Mouse (Mus musculus): ENCODE results near the gene Gart. TPM values are rescaled to one million over a fixed set of nuclear protein-coding genes. Genes with fewer than 3 reads are reported as not detected.
A peak's percentile ranks its signal among the peaks of the same experiment; 100 is the strongest.

Gart gene
- polyA plus RNA-seq, 1 experiment from 2014 or later = 33.4 TPM

- H3K4me2 ChIP-seq (ENCODE audit: low read depth, low read length) = no peak overlapping the region
- no peak overlapping the region for H3K9ac ChIP-seq (replicated peaks)
- DNase-seq = no peak
- 85% methylated on average over 9 of the region's 9 CpGs for WGBS (ENCODE audit: insufficient replicate concordance)
- no peaks in the 10 kb centered on the region for H3K27me3 ChIP-seq (ENCODE audit: insufficient read depth, low read length)
- no peak for ATAC-seq
- H3K27ac ChIP-seq (ENCODE audit: low read depth) = no peak overlapping the region
- peaks cover 69% of the 10 kb centered on the region for H3K36me3 ChIP-seq (replicated peaks; ENCODE audit: insufficient read depth, low read length)
- no peaks in the 10 kb centered on the region for H3K9me3 ChIP-seq (ENCODE audit: low read length)
- H3K4me3 ChIP-seq (ENCODE audit: low read depth, low read length) = no peak overlapping the region
- H3K4me1 ChIP-seq (ENCODE audit: insufficient read depth) = 0 out of 2 replicates have a peak, but pooled peaks cover under 1% of the 10 kb centered on the region
- TF ChIP-seq CTCF (IDR thresholded peaks at IDR 0.05; ENCODE audit: low read depth) (no peak), EP300 (IDR thresholded peaks at IDR 0.05; ENCODE audit: low read depth) (no peak)
Measured at GRCm38 (mm10) chr16:91623074-91623473, 23.7 kb downstream of the Gart start.

GRCm38 (mm10) chr16:91620991-91621390, 25.8 kb downstream of the Gart start:
- peaks cover 52% of the 10 kb centered on the region for H3K36me3 ChIP-seq (replicated peaks; ENCODE audit: insufficient read depth, low read length)
- no peak overlapping the region for H3K4me2 ChIP-seq (ENCODE audit: low read depth, low read length)
- 86% methylated on average over 11 of the region's 11 CpGs for WGBS (ENCODE audit: insufficient replicate concordance)
- no peaks in the 10 kb centered on the region for H3K9me3 ChIP-seq (ENCODE audit: low read length)
- H3K4me1 ChIP-seq (ENCODE audit: insufficient read depth) = 0 out of 2 replicates have a peak, but pooled peaks cover 2% of the 10 kb centered on the region
- TF ChIP-seq CTCF (IDR thresholded peaks at IDR 0.05; ENCODE audit: low read depth) (no peak), EP300 (IDR thresholded peaks at IDR 0.05; ENCODE audit: low read depth) (no peak)
- DNase-seq = no peak
- ATAC-seq = no peak
- no peak overlapping the region for H3K4me3 ChIP-seq (ENCODE audit: low read depth, low read length)
- H3K9ac ChIP-seq (replicated peaks) = no peak overlapping the region
- no peak overlapping the region for H3K27ac ChIP-seq (ENCODE audit: low read depth)
- no peaks in the 10 kb centered on the region for H3K27me3 ChIP-seq (ENCODE audit: insufficient read depth, low read length)

- no peak overlapping the region for H3K4me3 ChIP-seq (ENCODE audit: low read depth, low read length)
- ATAC-seq (no peak), DNase-seq (peak; percentile 34)
- H3K9ac ChIP-seq (replicated peaks) = no peak overlapping the region
- no peak for TF ChIP-seq EP300 (IDR thresholded peaks at IDR 0.05; ENCODE audit: low read depth)
- no peak for TF ChIP-seq CTCF (IDR thresholded peaks at IDR 0.05; ENCODE audit: low read depth)
- 0 out of 2 replicates have a peak, but pooled peaks cover 2% of the 10 kb centered on the region for H3K4me1 ChIP-seq (ENCODE audit: insufficient read depth)
- 82% methylated on average over 5 of the region's 5 CpGs for WGBS (ENCODE audit: insufficient replicate concordance)
- no peak overlapping the region for H3K27ac ChIP-seq (ENCODE audit: low read depth)
- no peak overlapping the region for H3K4me2 ChIP-seq (ENCODE audit: low read depth, low read length)
- no peaks in the 10 kb centered on the region for H3K9me3 ChIP-seq (ENCODE audit: low read length)
- no peaks in the 10 kb centered on the region for H3K27me3 ChIP-seq (ENCODE audit: insufficient read depth, low read length)
- H3K36me3 ChIP-seq (replicated peaks; ENCODE audit: insufficient read depth, low read length) = peaks cover 45% of the 10 kb centered on the region
Measured at GRCm38 (mm10) chr16:91620185-91620584, 26.6 kb downstream of the Gart start.

- WGBS (ENCODE audit: insufficient replicate concordance) = 10% methylated on average over 39 of the region's 39 CpGs
- H3K36me3 ChIP-seq (replicated peaks; ENCODE audit: insufficient read depth, low read length) = peaks cover 33% of the 10 kb centered on the region
- peak within 1 kb of the TSS; percentile 1; the same call in 1 of the 2 replicates for H3K27ac ChIP-seq (ENCODE audit: low read depth)
- TF ChIP-seq CTCF (IDR thresholded peaks at IDR 0.05; ENCODE audit: low read depth) = no peak
- no peak for TF ChIP-seq EP300 (IDR thresholded peaks at IDR 0.05; ENCODE audit: low read depth)
- 0 out of 2 replicates have a peak, but pooled peaks cover 2% of the 10 kb centered on the region for H3K4me1 ChIP-seq (ENCODE audit: insufficient read depth)
- peak within 1 kb of the TSS; percentile 73 for H3K4me2 ChIP-seq (ENCODE audit: low read depth, low read length)
- no peaks in the 10 kb centered on the region for H3K9me3 ChIP-seq (ENCODE audit: low read length)
- peak within 1 kb of the TSS; percentile 50 for H3K4me3 ChIP-seq (ENCODE audit: low read depth, low read length)
- H3K9ac ChIP-seq (replicated peaks) = peak within 1 kb of the TSS; percentile 49
- ATAC-seq (peak; percentile 94), DNase-seq (peak; percentile 86)
- no peaks in the 10 kb centered on the region for H3K27me3 ChIP-seq (ENCODE audit: insufficient read depth, low read length)
Measured at GRCm38 (mm10) chr16:91618511-91619501, 27.9 kb downstream of the Gart start, which contains the start of gene Dnajc28. Gene Dnajc28 (minus strand): TSS chr16:91619026.

GRCm38 (mm10) chr16:91614552-91614951, 32.2 kb downstream of the Gart start:
- 74% methylated on average over 6 of the region's 6 CpGs for WGBS (ENCODE audit: insufficient replicate concordance)
- no peaks in the 10 kb centered on the region for H3K27me3 ChIP-seq (ENCODE audit: insufficient read depth, low read length)
- H3K36me3 ChIP-seq (replicated peaks; ENCODE audit: insufficient read depth, low read length) = no peaks in the 10 kb centered on the region
- 0 out of 2 replicates have a peak, but pooled peaks cover 2% of the 10 kb centered on the region for H3K4me1 ChIP-seq (ENCODE audit: insufficient read depth)
- no peaks in the 10 kb centered on the region for H3K9me3 ChIP-seq (ENCODE audit: low read length)
- no peak overlapping the region for H3K4me2 ChIP-seq (ENCODE audit: low read depth, low read length)
- ATAC-seq (no peak), DNase-seq (no peak)
- no peak overlapping the region for H3K4me3 ChIP-seq (ENCODE audit: low read depth, low read length)
- H3K27ac ChIP-seq (ENCODE audit: low read depth) = no peak overlapping the region
- H3K9ac ChIP-seq (replicated peaks) = no peak overlapping the region
- TF ChIP-seq EP300 (IDR thresholded peaks at IDR 0.05; ENCODE audit: low read depth) = no peak

- ATAC-seq = no peak
- H3K36me3 ChIP-seq (replicated peaks; ENCODE audit: insufficient read depth, low read length) = no peaks in the 10 kb centered on the region
- H3K9ac ChIP-seq (replicated peaks) = no peak overlapping the region
- H3K4me2 ChIP-seq (ENCODE audit: low read depth, low read length) = peak overlapping the region; percentile 11; the same call in 1 of the 2 replicates
- WGBS (ENCODE audit: insufficient replicate concordance) = 83% methylated on average over 5 of the region's 5 CpGs
- H3K9me3 ChIP-seq (ENCODE audit: low read length) = no peaks in the 10 kb centered on the region
- no peaks in the 10 kb centered on the region for H3K27me3 ChIP-seq (ENCODE audit: insufficient read depth, low read length)
- TF ChIP-seq CTCF (IDR thresholded peaks at IDR 0.05; ENCODE audit: low read depth) = no peak
- TF ChIP-seq EP300 (IDR thresholded peaks at IDR 0.05; ENCODE audit: low read depth) = no peak
- no peak for DNase-seq
- H3K27ac ChIP-seq (ENCODE audit: low read depth) = no peak overlapping the region
- no peaks in the 10 kb centered on the region for H3K4me1 ChIP-seq (ENCODE audit: insufficient read depth)
- H3K4me3 ChIP-seq (ENCODE audit: low read depth, low read length) = 0 out of 2 replicates have a peak overlapping the region, but pooled peaks have one; percentile 5
Measured at GRCm38 (mm10) chr16:91612525-91612924, 34.2 kb downstream of the Gart start.
